Mouse (Mus musculus): ENCODE data around the gene Arid1b. TPM values are rescaled to one million over a fixed set of nuclear protein-coding genes. Genes with fewer than 3 reads are reported as not detected.

Gene Arid1b
- polyA plus RNA-seq, 1 experiment = 59.4 TPM

- no peak overlapping the region for H3K4me3 ChIP-seq (ENCODE audit: low read depth, low read length)
- WGBS = 81% methylated on average over 11 of the region's 11 CpGs
- H3K36me3 ChIP-seq (ENCODE audit: control insufficient read depth, insufficient read depth, low read length) = peaks cover 32% of the 10 kb centered on the region
- no peak overlapping the region for H3K27ac ChIP-seq (ENCODE audit: insufficient read depth, low read depth, low read length)
- no peaks in the 10 kb centered on the region for H3K27me3 ChIP-seq (ENCODE audit: control insufficient read depth, insufficient read depth, low read length)
- TF ChIP-seq CTCF (IDR thresholded peaks at IDR 0.05; ENCODE audit: extremely low read depth, insufficient read length, insufficient replicate concordance, low read depth, low read length) (no peak), POLR2A (IDR thresholded peaks at IDR 0.05; ENCODE audit: low read depth, low read length) (no peak)
- H3K4me1 ChIP-seq (ENCODE audit: control insufficient read depth, insufficient read depth, insufficient read length, low read length) = no peaks in the 10 kb centered on the region
Observed at GRCm38 (mm10) chr17:5310425-5310888, 316.3 kb downstream of the Arid1b start.

DNA sequence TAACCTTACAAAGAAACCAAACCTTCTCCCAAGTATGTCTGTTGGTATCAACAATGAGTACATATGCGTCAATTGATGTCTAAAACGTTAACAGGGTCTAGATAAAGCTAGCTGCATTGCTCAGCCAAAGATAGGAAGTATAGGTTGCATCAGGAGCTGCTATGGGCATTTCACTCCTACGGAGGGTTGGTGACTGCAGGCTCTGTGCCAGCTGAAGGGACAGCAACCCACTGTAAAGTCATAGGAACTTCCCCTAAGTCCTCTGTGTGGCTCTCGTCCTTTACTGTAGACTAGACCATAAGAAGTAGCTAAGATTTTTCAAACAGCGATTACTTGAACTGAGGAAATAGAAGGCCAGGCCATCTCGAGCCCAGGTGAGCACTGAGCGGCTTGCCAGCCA, 316.9 kb downstream of the Arid1b start:
- H3K4me3 ChIP-seq (ENCODE audit: low read depth, low read length) = no peak overlapping the region
- TF ChIP-seq POLR2A (IDR thresholded peaks at IDR 0.05; ENCODE audit: low read depth, low read length) = no peak
- no peaks in the 10 kb centered on the region for H3K27me3 ChIP-seq (ENCODE audit: control insufficient read depth, insufficient read depth, low read length)
- WGBS = 84% methylated on average over 7 of the region's 7 CpGs
- H3K27ac ChIP-seq (ENCODE audit: insufficient read depth, low read depth, low read length) = no peak overlapping the region
- peaks cover 26% of the 10 kb centered on the region for H3K36me3 ChIP-seq (ENCODE audit: control insufficient read depth, insufficient read depth, low read length)
- H3K4me1 ChIP-seq (ENCODE audit: control insufficient read depth, insufficient read depth, insufficient read length, low read length) = no peaks in the 10 kb centered on the region

- WGBS = 91% methylated on average over 5 of the region's 5 CpGs
Observed at GRCm38 (mm10) chr17:5312307-5312706, 318.2 kb downstream of the Arid1b start.

GRCm38 (mm10) chr17:5314735-5315134, 320.6 kb downstream of the Arid1b start:
- H3K4me1 ChIP-seq (ENCODE audit: control insufficient read depth, insufficient read depth, insufficient read length, low read length) = no peaks in the 10 kb centered on the region
- no peaks in the 10 kb centered on the region for H3K27me3 ChIP-seq (ENCODE audit: control insufficient read depth, insufficient read depth, low read length)
- no peak overlapping the region for H3K27ac ChIP-seq (ENCODE audit: insufficient read depth, low read depth, low read length)
- TF ChIP-seq POLR2A (IDR thresholded peaks at IDR 0.05; ENCODE audit: low read depth, low read length) (no peak), CTCF (IDR thresholded peaks at IDR 0.05; ENCODE audit: extremely low read depth, insufficient read length, insufficient replicate concordance, low read depth, low read length) (no peak)
- WGBS = 74% methylated on average over 7 of the region's 7 CpGs
- H3K4me3 ChIP-seq (ENCODE audit: low read depth, low read length) = no peak overlapping the region
- H3K36me3 ChIP-seq (ENCODE audit: control insufficient read depth, insufficient read depth, low read length) = peaks cover 37% of the 10 kb centered on the region

More at GRCm38 (mm10) chr17:5312307-5312706, 318.2 kb downstream of the Arid1b start:
- H3K27me3 ChIP-seq (ENCODE audit: control insufficient read depth, insufficient read depth, low read length) = no peaks in the 10 kb centered on the region
- H3K27ac ChIP-seq (ENCODE audit: insufficient read depth, low read depth, low read length) = no peak overlapping the region
- no peak overlapping the region for H3K4me3 ChIP-seq (ENCODE audit: low read depth, low read length)
- TF ChIP-seq POLR2A (IDR thresholded peaks at IDR 0.05; ENCODE audit: low read depth, low read length) (no peak), CTCF (IDR thresholded peaks at IDR 0.05; ENCODE audit: extremely low read depth, insufficient read length, insufficient replicate concordance, low read depth, low read length) (no peak)
- peaks cover 21% of the 10 kb centered on the region for H3K36me3 ChIP-seq (ENCODE audit: control insufficient read depth, insufficient read depth, low read length)
- no peaks in the 10 kb centered on the region for H3K4me1 ChIP-seq (ENCODE audit: control insufficient read depth, insufficient read depth, insufficient read length, low read length)

DNA sequence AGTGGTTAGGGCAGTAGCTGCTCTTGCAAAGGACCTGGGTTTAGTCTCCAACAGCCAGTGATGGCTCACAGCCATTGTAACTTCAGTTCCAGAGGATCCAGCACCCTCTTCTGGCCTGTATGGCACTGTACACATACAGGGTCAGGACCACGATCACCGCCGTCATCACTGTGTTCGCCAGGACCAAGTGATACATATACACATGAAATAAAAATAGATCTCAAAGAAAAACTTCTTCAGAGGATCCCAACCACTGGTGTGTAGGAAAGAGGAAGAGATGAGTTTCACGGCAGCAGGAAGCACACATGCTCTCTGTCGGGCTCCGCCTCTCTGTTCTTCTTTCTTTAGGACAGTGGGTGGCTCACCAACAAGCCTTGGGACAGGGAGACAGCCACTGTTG, 322.4 kb downstream of the Arid1b start:
- H3K4me3 ChIP-seq (ENCODE audit: low read depth, low read length) = no peak overlapping the region
- no peak for TF ChIP-seq CTCF (IDR thresholded peaks at IDR 0.05; ENCODE audit: extremely low read depth, insufficient read length, insufficient replicate concordance, low read depth, low read length)
- no peak for TF ChIP-seq POLR2A (IDR thresholded peaks at IDR 0.05; ENCODE audit: low read depth, low read length)
- 0 out of 2 replicates have a peak, but pooled peaks cover 4% of the 10 kb centered on the region for H3K4me1 ChIP-seq (ENCODE audit: control insufficient read depth, insufficient read depth, insufficient read length, low read length)
- WGBS = 79% methylated on average over 7 of the region's 7 CpGs
- H3K27ac ChIP-seq (ENCODE audit: insufficient read depth, low read depth, low read length) = no peak overlapping the region
- H3K27me3 ChIP-seq (ENCODE audit: control insufficient read depth, insufficient read depth, low read length) = no peaks in the 10 kb centered on the region
- H3K36me3 ChIP-seq (ENCODE audit: control insufficient read depth, insufficient read depth, low read length) = peaks cover 46% of the 10 kb centered on the region

DNA sequence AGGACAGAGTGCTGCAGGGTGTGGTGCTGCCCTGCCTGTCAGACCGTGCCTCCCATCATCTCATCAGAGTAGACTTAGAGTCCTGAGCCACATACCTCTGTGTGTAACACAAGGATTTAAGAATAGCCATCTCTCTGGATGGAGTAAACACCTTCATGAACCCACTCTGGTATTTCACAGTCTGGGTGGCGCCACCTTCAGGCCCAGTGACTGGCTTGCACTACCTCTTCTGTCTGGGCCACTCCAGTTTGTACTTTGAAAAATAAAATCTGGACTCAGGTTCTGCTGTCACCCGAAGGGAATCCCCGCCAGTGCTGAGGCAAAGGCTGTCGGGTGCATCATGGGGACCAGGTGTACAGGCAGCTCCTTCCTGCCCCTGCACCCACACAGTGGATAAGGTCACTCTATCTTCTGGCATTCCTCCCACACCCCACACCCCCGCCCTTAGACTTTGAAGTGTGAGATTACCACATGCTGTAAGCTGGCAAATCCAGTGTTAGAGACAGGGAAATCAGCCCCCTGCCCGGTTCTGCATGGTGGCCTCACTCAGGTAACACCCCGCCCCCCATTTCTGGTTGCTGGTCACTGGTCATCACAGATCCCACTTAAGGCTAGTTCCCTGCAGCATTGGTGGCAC, 327.6 kb downstream of the Arid1b start:
- Histone ChIP-seq H3K4me1 (ENCODE audit: control insufficient read depth, insufficient read depth, insufficient read length, low read length) (peaks cover 9% of the 10 kb centered on the region), H3K36me3 (ENCODE audit: control insufficient read depth, insufficient read depth, low read length) (peaks cover 47% of the 10 kb centered on the region)
- TF ChIP-seq CTCF (IDR thresholded peaks at IDR 0.05; ENCODE audit: extremely low read depth, insufficient read length, insufficient replicate concordance, low read depth, low read length) = no peak
- TF ChIP-seq POLR2A (IDR thresholded peaks at IDR 0.05; ENCODE audit: low read depth, low read length) = no peak

DNA sequence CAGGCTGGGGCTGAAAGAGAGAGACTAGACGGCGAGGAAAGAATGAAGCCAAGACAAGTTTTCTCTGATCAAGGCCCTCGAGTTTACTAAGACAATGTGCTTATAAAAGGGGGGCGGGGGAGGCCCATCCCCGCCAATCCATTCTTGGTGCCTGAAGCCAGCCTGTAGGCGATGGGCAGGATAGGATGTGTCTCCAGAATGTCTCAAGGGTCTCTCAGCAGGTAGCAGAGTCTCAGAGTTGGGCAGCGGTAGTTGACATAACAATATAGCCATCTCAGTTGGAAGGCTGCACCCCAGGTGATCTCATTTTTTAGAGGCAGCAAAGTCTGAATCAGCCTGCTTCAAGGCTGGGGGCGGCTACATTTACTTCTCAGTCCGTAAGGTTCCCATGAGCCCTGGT, 328.5 kb downstream of the Arid1b start:
- WGBS = 84% methylated on average over 9 of the region's 9 CpGs
- Histone ChIP-seq H3K4me3 (ENCODE audit: low read depth, low read length) (no peak overlapping the region), H3K27me3 (ENCODE audit: control insufficient read depth, insufficient read depth, low read length) (no peaks in the 10 kb centered on the region), H3K36me3 (ENCODE audit: control insufficient read depth, insufficient read depth, low read length) (peaks cover 51% of the 10 kb centered on the region), H3K27ac (ENCODE audit: insufficient read depth, low read depth, low read length) (no peak overlapping the region), H3K4me1 (ENCODE audit: control insufficient read depth, insufficient read depth, insufficient read length, low read length) (peaks cover 9% of the 10 kb centered on the region)
- TF ChIP-seq POLR2A (IDR thresholded peaks at IDR 0.05; ENCODE audit: low read depth, low read length) = no peak
- no peak for TF ChIP-seq CTCF (IDR thresholded peaks at IDR 0.05; ENCODE audit: extremely low read depth, insufficient read length, insufficient replicate concordance, low read depth, low read length)

More for the DNA sequence above, 327.6 kb downstream of the Arid1b start:
- H3K4me3 ChIP-seq (ENCODE audit: low read depth, low read length) = no peak overlapping the region
- 34% methylated on average over 8 of the region's 8 CpGs for WGBS
- H3K27ac ChIP-seq (ENCODE audit: insufficient read depth, low read depth, low read length) = no peak overlapping the region
- H3K27me3 ChIP-seq (ENCODE audit: control insufficient read depth, insufficient read depth, low read length) = no peaks in the 10 kb centered on the region

All from small intestine, adult 2 months (tissue).